Mouse (Mus musculus): ENCODE results near the gene Agap1. TPM values are rescaled to one million over a fixed set of nuclear protein-coding genes. Genes with fewer than 3 reads are reported as not detected.

Agap1 gene
- polyA plus RNA-seq, 1 experiment from 2014 or later, result 10.7 TPM

DNA sequence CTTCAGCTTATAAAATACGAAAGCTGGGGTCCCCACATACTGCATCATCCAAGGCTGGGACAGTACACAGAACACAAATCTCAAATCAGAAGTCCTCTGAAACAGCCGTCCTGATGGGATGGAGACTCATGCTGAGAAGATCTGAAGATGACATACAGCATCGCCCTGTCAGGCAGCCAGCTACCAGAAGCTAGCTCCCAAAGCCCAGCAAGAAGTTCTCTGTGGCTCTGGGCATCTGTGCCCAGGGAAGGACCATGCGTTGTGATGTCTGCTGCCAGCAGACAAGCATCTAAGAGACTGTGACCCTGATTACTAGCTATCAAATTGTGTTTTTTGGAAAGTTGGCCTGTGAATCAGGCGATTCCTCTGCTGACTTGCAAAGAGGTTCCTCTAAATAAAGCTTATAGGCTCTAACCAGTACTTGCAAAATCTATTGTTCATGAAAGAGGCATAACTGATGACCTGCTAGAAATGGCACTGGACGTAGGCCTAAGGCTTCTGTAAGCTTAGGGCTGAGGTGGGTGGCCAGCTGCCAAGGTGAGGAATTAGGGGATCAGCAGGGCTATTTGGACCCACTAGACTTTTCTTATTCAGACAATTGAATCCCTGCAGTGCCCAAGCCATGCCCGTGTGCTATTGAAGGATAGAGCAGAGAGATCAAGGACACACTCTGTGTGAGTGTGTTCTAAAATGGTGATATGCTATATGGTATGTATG lies 121.7 kb downstream of the Agap1 start:
- Histone ChIP-seq H3K4me1 (peaks cover 40% of the 10 kb centered on the region), H3K4me2 (peak overlapping the region; percentile 44), H3K27ac (peak overlapping the region; percentile 81), H3K4me3 (no peak overlapping the region; the same call in 1 of the 2 replicates), H3K27me3 (peaks cover 8% of the 10 kb centered on the region), H3K9ac (no peak overlapping the region), H3K36me3 (no peaks in the 10 kb centered on the region), H3K9me3 (no peaks in the 10 kb centered on the region)
- 64% methylated on average over 7 of the region's 7 CpGs for WGBS
- ATAC-seq (ENCODE audit: insufficient number of reproducible peaks, low FRiP score, low TSS enrichment, low read depth), result no peak

DNA sequence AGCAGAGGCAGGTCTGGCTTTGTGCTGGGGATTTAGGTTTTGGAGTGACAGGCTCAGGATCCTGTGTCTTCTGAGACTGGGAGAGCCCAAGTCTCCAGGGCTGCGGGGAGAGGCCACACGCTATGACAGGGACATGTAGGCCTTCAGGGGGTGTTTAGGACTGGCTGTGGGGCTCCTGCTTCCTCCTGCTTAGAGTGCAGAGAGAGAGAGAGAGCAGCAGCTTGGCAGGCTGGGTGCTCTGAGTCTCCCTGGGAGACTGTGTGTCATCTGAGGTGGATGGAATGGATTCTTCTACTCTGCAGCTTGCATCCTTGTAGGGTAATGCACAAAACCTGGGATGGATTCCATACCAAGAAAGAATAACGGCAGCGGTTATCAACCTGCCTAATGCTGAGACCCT lies 122.4 kb downstream of the Agap1 start:
- Histone ChIP-seq H3K27me3 (peaks cover 15% of the 10 kb centered on the region), H3K36me3 (no peaks in the 10 kb centered on the region), H3K4me3 (peak overlapping the region; percentile 23), H3K4me1 (peaks cover 46% of the 10 kb centered on the region), H3K9ac (no peak overlapping the region), H3K9me3 (no peaks in the 10 kb centered on the region), H3K4me2 (peak overlapping the region; percentile 44), H3K27ac (peak overlapping the region; percentile 81)
- 17% methylated on average over 4 of the region's 4 CpGs for WGBS
- ATAC-seq (ENCODE audit: insufficient number of reproducible peaks, low FRiP score, low TSS enrichment, low read depth), result peak; percentile 45; the same call in 1 of the 2 replicates

- peak overlapping the region; percentile 44 for H3K9ac ChIP-seq
- H3K27me3 ChIP-seq, result peaks cover 23% of the 10 kb centered on the region
- no peaks in the 10 kb centered on the region for H3K36me3 ChIP-seq
- H3K4me3 ChIP-seq, result peak overlapping the region; percentile 67
- peak overlapping the region; percentile 100 for H3K4me2 ChIP-seq
- peak overlapping the region; percentile 61 for H3K27ac ChIP-seq
- no peaks in the 10 kb centered on the region for H3K9me3 ChIP-seq
- H3K4me1 ChIP-seq, result peaks cover 44% of the 10 kb centered on the region
- peak; percentile 70 for ATAC-seq (ENCODE audit: insufficient number of reproducible peaks, low FRiP score, low TSS enrichment, low read depth)
- WGBS, result under 1% methylated on average over 129 of the region's 146 CpGs
Measured at GRCm38 (mm10) chr1:89580031-89580998, 125.7 kb downstream of the Agap1 start.

- peak overlapping the region; percentile 44 for H3K9ac ChIP-seq
- H3K4me2 ChIP-seq, result peak overlapping the region; percentile 100
- no peaks in the 10 kb centered on the region for H3K36me3 ChIP-seq
- ATAC-seq (ENCODE audit: insufficient number of reproducible peaks, low FRiP score, low TSS enrichment, low read depth), result 0 out of 2 replicates have a peak, but pooled peaks have one; percentile 36
- H3K27me3 ChIP-seq, result peaks cover 23% of the 10 kb centered on the region
- H3K9me3 ChIP-seq, result no peaks in the 10 kb centered on the region
- peak overlapping the region; percentile 67 for H3K4me3 ChIP-seq
- WGBS, result under 1% methylated on average over 94 of the region's 95 CpGs
- H3K4me1 ChIP-seq, result peaks cover 41% of the 10 kb centered on the region
- no peak overlapping the region for H3K27ac ChIP-seq
Measured at GRCm38 (mm10) chr1:89580999-89581765, 126.6 kb downstream of the Agap1 start.

GRCm38 (mm10) chr1:89581766-89582125 lies 127.1 kb downstream of the Agap1 start:
- H3K27ac ChIP-seq, result no peak overlapping the region
- WGBS, result 24% methylated on average over 6 of the region's 6 CpGs
- no peaks in the 10 kb centered on the region for H3K36me3 ChIP-seq
- peaks cover 35% of the 10 kb centered on the region for H3K4me1 ChIP-seq
- no peak for ATAC-seq (ENCODE audit: insufficient number of reproducible peaks, low FRiP score, low TSS enrichment, low read depth)
- no peak overlapping the region for H3K9ac ChIP-seq
- peaks cover 23% of the 10 kb centered on the region for H3K27me3 ChIP-seq
- H3K4me2 ChIP-seq, result peak overlapping the region; percentile 100
- H3K9me3 ChIP-seq, result no peaks in the 10 kb centered on the region
- peak overlapping the region; percentile 67 for H3K4me3 ChIP-seq

DNA sequence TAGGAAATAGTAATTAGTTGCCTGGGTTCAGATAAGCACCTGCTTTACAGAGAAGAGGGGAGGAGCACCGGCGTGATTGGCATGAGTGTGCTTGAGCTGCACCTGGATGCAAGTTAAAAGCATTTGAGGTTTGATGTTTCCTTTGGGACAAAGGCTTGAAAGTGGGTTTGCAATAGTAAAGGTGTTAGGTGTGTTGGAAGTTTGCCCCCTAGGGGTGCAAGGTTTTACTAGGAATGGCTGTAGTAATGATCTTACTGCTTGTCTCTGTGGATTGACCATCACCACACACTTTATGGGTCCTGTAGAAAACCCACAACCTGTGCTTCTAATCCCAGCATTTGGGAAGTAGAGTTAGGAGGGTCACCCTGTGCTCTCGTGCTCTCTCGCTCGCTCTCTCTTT lies 128.8 kb downstream of the Agap1 start:
- peaks cover 23% of the 10 kb centered on the region for H3K27me3 ChIP-seq
- no peak overlapping the region for H3K4me2 ChIP-seq
- 65% methylated on average over 5 of the region's 5 CpGs for WGBS
- H3K9me3 ChIP-seq, result no peaks in the 10 kb centered on the region
- no peaks in the 10 kb centered on the region for H3K36me3 ChIP-seq
- H3K27ac ChIP-seq, result no peak overlapping the region
- peaks cover 27% of the 10 kb centered on the region for H3K4me1 ChIP-seq
- no peak overlapping the region for H3K4me3 ChIP-seq
- no peak for ATAC-seq (ENCODE audit: insufficient number of reproducible peaks, low FRiP score, low TSS enrichment, low read depth)
- H3K9ac ChIP-seq, result no peak overlapping the region

DNA sequence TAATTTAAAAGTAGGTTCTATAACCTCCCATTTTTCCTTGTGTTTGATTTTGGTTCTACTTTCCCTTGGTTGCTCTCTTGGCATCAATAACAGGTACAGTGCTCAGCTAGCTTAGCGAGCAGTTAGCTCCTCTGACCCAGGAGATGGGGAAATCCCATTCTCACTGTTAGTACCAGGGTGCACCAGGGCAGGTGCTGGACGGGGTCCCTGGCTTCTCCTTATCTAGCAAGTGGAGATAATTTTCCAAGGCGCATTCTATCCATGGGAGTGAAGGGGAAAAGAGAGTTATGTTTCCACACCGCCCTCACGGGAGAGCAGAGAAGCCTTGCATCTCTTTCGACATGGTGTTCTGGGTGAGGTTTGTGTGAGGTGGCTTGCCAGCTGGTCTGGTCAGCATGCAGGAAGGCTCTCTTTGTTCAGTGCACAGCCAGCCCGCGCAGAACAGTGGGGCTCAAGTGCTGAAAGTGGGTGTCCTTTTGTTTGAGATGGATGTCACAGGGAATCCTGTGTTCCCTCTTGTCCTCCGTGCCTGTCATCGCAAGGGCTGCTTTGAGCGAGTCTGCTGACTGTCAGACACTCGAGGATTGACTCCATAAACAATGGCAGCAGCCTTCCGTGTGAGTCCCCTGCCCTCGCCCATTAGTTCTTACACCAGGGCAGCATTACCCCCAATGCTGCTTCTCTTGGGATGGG lies 132.5 kb downstream of the Agap1 start:
- Histone ChIP-seq H3K4me3 (no peak overlapping the region), H3K4me1 (peaks cover 5% of the 10 kb centered on the region), H3K27ac (no peak overlapping the region), H3K27me3 (peaks cover 6% of the 10 kb centered on the region), H3K4me2 (no peak overlapping the region), H3K9me3 (no peaks in the 10 kb centered on the region), H3K36me3 (0 out of 2 replicates have a peak, but pooled peaks cover 4% of the 10 kb centered on the region), H3K9ac (no peak overlapping the region)
- 77% methylated on average over 14 of the region's 14 CpGs for WGBS
- no peak for ATAC-seq (ENCODE audit: insufficient number of reproducible peaks, low FRiP score, low TSS enrichment, low read depth)

DNA sequence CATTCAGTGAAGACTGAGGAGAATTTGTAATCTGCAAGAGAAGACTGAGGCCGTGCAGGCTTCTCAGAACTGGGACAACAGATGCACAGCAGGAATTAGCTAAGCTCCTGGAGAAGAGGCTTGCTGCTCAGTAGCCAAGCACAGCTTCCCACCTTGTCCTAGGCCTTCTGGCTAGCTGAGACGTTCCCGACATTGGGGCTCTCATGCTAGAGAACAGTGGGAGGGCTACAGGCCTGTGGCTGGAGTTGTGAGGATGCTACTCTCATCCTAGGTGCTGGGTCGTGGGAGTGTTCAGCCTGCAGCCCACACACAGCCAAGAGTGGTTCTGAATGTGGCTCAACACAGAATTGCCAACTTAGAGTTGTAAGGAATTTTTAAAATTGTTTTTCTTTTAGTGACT lies 133.5 kb downstream of the Agap1 start:
- WGBS, result 68% methylated on average over 4 of the region's 4 CpGs
- Histone ChIP-seq H3K27ac (no peak overlapping the region), H3K9me3 (no peaks in the 10 kb centered on the region), H3K4me1 (no peaks in the 10 kb centered on the region; the same call in 1 of the 2 replicates), H3K4me2 (no peak overlapping the region), H3K27me3 (no peaks in the 10 kb centered on the region), H3K36me3 (0 out of 2 replicates have a peak, but pooled peaks cover 4% of the 10 kb centered on the region), H3K4me3 (no peak overlapping the region), H3K9ac (no peak overlapping the region)
- no peak for ATAC-seq (ENCODE audit: insufficient number of reproducible peaks, low FRiP score, low TSS enrichment, low read depth)

GRCm38 (mm10) chr1:89590994-89591393 lies 136.4 kb downstream of the Agap1 start:
- no peak overlapping the region for H3K27ac ChIP-seq
- H3K4me2 ChIP-seq, result no peak overlapping the region
- no peaks in the 10 kb centered on the region for H3K27me3 ChIP-seq
- H3K4me3 ChIP-seq, result no peak overlapping the region
- peaks cover 6% of the 10 kb centered on the region; the same call in 1 of the 2 replicates for H3K4me1 ChIP-seq
- H3K9ac ChIP-seq, result no peak overlapping the region
- H3K36me3 ChIP-seq, result 0 out of 2 replicates have a peak, but pooled peaks cover 4% of the 10 kb centered on the region
- H3K9me3 ChIP-seq, result no peaks in the 10 kb centered on the region
- ATAC-seq (ENCODE audit: insufficient number of reproducible peaks, low FRiP score, low TSS enrichment, low read depth), result no peak
- 88% methylated on average over 7 of the region's 7 CpGs for WGBS

- 0 out of 2 replicates have a peak, but pooled peaks cover 4% of the 10 kb centered on the region for H3K36me3 ChIP-seq
- no peak overlapping the region for H3K9ac ChIP-seq
- 0 out of 2 replicates have a peak, but pooled peaks cover 6% of the 10 kb centered on the region for H3K4me1 ChIP-seq
- H3K4me3 ChIP-seq, result no peak overlapping the region
- no peaks in the 10 kb centered on the region for H3K9me3 ChIP-seq
- H3K27me3 ChIP-seq, result no peaks in the 10 kb centered on the region
- no peak for ATAC-seq (ENCODE audit: insufficient number of reproducible peaks, low FRiP score, low TSS enrichment, low read depth)
- 85% methylated on average over 4 of the region's 4 CpGs for WGBS
- no peak overlapping the region for H3K27ac ChIP-seq
- H3K4me2 ChIP-seq, result no peak overlapping the region
Measured at GRCm38 (mm10) chr1:89593219-89593618, 138.6 kb downstream of the Agap1 start.

DNA sequence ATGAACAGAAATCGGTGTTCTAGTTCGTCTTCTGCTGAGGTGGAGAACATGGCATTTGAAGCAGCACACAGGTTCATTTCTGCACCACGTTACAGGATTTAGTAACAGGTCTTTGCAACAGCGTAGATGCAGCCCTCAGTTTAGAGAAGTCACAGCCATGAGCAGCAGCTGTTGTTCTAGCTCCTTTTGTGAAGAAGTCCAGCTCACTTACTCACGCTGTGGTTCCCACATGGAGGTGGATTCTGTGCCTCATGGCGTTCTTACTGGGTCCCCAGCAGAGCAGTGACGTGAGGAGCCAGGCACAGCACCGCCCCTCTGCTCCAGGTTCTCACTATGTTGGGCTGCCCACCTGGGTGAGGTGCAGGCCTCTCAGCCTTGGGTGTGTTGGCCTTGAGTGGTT lies 140.4 kb downstream of the Agap1 start:
- H3K4me3 ChIP-seq, result no peak overlapping the region
- no peak for ATAC-seq (ENCODE audit: insufficient number of reproducible peaks, low FRiP score, low TSS enrichment, low read depth)
- no peak overlapping the region for H3K9ac ChIP-seq
- WGBS, result 82% methylated on average over 8 of the region's 8 CpGs
- no peaks in the 10 kb centered on the region for H3K9me3 ChIP-seq
- H3K4me1 ChIP-seq, result peaks cover 11% of the 10 kb centered on the region
- no peak overlapping the region for H3K4me2 ChIP-seq
- H3K36me3 ChIP-seq, result 0 out of 2 replicates have a peak, but pooled peaks cover 4% of the 10 kb centered on the region
- no peak overlapping the region for H3K27ac ChIP-seq
- H3K27me3 ChIP-seq, result no peaks in the 10 kb centered on the region

Data from limb, embryonic 15.5 days (tissue).